Mouse (Mus musculus): Measurements from ENCODE around the gene Ttc25.

Gene Ttc25

GRCm38 (mm10) chr11:100544832-100545745 is at the start of gene Ttc25:
Gene Ttc25 (plus strand): TSS chr11:100545607.
- in situ Hi-C loops (cut with MboI, MseI), result loop anchor here (10.0 kb wide), 1 partner anchor 630 kb away; the partner anchor contains the start of genes Ccr10, Cntnap1 and Plekhh3

DNA sequence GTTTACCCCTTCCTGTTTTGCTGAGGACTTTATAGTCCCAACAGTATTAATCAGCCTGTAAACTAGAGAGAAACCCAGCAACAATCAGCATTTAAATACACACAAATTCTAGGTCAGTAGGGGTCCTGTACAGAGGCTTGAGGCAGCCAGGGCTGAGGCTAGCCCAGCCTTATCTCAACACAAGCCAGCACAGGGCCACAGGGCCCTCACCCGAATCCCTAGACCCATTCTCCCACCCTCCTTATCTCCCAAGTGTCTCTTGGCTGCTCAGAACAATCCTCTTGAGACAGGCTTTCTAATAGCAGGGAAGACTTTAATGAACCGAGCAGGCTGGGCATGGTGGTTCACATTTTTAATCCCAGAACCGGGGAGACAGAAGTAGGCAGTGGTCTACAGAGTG is 45.2 kb upstream of the Ttc25 start:
- in situ Hi-C loops (cut with MboI, MseI), result no loop called here

GRCm38 (mm10) chr11:100500651-100501050 is 44.8 kb upstream of the Ttc25 start:
- in situ Hi-C loops (cut with MboI, MseI), result no loop called here

DNA sequence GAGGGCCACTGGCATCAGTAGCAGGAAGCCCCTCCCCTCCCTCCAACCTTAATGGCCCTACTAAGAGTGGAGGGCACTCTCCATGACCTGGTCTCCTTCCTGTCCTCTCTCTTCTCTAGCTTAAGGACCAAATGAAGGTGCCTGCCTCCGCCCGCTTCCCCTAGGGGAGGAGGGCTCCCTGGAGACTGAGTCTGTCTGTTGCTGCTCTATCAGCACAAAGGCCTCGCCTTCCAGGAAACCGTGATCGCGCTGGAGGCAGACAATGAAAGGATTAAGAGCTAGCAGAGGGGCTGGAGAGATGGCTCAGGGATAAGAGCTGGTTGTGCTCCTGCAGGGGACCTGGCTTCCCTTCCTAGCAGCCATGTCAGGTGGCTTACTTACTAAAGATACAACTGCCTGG is 44.1 kb upstream of the Ttc25 start:
- in situ Hi-C loops (cut with MboI, MseI), result no loop called here

DNA sequence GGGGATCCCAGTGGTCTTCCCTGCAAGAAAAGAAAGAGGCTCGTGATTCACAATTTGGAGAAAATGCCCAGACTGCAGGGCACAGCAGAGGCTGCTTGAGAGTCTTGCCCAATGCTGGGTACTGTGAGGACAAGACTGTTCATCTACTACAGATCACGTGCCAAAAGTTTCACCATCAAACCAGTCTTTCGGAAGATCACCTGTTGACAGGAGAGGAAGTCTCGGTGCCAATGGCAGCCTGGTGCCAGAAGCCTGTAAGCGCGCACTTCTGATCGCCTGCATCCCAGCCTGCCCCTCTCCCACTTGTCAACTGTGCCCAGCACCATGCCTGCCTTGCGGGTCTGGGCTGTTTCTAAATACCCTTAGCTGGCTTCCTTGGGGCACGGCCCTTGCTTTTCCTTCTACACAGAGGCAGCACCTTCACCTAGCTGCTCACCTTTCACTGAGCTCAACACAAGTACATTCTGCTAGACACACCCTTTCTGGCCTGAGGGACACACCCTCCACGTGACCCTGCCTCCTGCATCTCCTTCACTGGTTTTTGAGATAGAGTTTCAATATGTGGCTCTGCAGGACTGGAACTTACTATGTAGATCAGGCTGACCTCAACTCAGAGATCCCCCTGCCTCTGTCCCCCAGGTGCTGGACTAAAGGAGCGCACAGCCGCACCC is 40.3 kb upstream of the Ttc25 start:
- in situ Hi-C loops (cut with MboI, MseI), result no loop called here

GRCm38 (mm10) chr11:100505997-100506396 is 39.4 kb upstream of the Ttc25 start:
- in situ Hi-C loops (cut with MboI, MseI), result no loop called here

- in situ Hi-C loops (cut with MboI, MseI), result loop anchor here (5.0 kb wide), 1 partner anchor 1503 kb away; no protein-coding TSS in a partner anchor
Observed at GRCm38 (mm10) chr11:100510556-100510955, 34.9 kb upstream of the Ttc25 start.

DNA sequence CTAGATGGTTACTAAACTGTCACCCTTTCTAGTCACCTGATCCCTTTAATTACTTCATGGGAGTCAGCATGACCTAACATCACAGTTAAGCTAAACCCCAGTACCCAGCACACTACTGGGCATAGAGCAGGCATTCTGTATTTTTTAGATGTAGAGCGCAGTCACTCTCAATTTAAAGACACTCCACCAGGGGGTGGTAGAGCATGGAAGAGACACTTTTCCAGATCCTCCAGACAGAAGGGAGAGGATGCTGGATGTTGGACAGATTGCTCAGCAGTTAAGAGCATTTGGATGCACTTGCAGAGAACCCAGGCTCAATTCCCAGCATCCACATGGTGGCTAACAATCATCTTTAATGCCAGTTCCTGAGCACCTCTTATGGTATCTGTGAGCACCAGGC is 33.0 kb upstream of the Ttc25 start:
- in situ Hi-C loops (cut with MboI, MseI), result loop anchor here (5.0 kb wide), 1 partner anchor 1505 kb away; no protein-coding TSS in a partner anchor

DNA sequence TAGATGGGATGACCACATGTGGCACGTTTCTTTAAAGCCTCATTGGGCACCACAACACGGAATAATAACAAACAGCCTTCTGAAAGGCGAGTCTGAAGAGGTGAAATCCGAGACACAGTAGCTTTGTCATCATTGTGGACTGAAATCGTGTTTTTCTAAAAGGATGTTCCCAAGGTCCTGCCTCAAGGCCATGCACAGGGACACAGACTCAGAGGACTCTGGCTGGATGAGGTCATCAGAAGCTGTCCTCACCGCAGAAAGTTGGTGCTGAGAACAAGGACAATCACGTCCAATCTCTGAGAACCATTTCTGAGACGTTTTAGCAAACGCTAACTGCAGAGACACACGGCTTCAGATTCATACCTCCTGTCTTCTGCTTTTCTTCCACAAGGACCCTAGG is 31.7 kb upstream of the Ttc25 start:
- in situ Hi-C loops (cut with MboI, MseI), result loop anchor here (5.0 kb wide), 1 partner anchor 1506 kb away; no protein-coding TSS in a partner anchor

DNA sequence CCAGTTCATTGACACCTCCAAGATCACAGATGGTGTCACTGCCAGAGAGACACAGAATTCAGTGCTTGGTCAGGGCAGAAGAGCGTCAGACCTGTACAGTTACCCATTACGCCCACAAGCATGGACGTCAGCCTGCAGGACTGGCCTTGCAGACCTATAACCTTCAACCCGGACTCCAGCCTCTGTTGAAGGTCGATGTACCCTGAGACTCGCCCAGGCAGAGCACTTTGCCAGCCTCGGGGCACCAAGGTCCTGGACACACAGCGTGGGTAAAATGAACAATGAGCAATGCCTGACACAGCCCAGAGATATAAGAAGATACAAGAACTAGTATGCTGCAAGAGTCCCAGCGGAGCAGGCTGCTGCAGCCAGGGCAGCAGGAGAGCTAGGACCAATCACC is 30.3 kb upstream of the Ttc25 start:
- in situ Hi-C loops (cut with MboI, MseI), result no loop called here

- in situ Hi-C loops (cut with MboI, MseI), result no loop called here
Observed at GRCm38 (mm10) chr11:100515789-100516188, 29.6 kb upstream of the Ttc25 start.

DNA sequence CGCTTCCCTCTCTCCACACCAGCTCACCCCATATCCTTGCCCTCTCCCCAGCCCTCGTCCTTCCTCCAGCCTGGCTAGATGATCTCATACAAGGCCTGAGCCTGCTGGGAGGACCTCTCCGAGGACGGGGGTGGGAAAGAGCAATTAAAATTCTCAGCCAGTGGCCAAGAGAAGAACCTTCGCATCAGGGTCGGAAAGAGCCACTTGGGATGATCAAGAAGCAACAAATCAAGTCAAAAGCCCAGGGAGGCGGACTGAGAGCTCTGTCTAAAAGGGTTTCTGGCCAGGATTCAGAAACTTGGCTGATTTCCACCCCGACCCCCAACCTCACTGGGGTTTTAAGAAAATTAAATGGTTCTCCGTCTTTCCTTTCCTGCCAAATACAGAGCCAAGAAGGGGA is 29.1 kb upstream of the Ttc25 start:
- in situ Hi-C loops (cut with MboI, MseI), result no loop called here

DNA sequence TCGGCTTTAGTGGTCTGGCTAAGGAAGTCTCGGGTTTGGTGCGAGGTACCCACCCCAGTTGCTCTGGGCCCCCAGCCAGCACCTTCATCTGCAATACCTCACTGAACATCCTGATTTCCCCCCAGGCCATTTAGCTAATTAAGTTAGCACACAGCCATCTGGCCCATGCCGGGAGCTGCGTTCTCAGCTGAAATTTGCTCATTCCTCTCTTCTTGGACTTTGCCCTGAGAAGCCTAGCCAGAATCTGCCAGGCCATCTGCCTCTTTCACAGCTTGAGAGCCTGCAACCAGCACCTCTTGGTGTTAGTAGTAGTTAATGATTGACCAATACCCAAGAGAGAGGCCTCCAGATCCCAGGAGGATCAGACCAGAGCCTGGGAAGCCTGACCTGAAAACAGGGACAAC is 27.2 kb upstream of the Ttc25 start:
- in situ Hi-C loops (cut with MboI, MseI), result no loop called here

GRCm38 (mm10) chr11:100519188-100519587 is 26.2 kb upstream of the Ttc25 start:
- in situ Hi-C loops (cut with MboI, MseI), result no loop called here

DNA sequence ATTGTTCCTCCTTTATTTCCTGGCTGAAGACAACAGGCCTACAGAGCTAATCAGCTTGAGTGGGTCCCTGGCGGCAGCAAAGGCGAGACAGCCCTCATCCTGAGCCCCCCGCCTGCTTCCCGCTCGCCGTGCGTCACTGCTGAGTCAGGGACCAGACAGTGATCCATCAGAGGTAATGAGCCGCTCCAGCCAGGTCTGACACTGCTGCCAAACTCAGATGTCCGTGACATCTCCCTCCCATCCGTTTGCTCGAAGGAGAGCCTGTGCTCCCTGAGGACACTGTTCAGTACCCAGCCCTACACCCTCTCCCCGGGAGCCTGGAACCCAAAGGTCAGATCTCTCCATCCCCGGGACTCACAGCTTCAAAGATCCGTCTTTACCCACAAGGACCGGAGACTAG is 24.6 kb upstream of the Ttc25 start:
- in situ Hi-C loops (cut with MboI, MseI), result no loop called here

- in situ Hi-C loops (cut with MboI, MseI), result no loop called here
Observed at GRCm38 (mm10) chr11:100524358-100524757, 21.0 kb upstream of the Ttc25 start.

DNA sequence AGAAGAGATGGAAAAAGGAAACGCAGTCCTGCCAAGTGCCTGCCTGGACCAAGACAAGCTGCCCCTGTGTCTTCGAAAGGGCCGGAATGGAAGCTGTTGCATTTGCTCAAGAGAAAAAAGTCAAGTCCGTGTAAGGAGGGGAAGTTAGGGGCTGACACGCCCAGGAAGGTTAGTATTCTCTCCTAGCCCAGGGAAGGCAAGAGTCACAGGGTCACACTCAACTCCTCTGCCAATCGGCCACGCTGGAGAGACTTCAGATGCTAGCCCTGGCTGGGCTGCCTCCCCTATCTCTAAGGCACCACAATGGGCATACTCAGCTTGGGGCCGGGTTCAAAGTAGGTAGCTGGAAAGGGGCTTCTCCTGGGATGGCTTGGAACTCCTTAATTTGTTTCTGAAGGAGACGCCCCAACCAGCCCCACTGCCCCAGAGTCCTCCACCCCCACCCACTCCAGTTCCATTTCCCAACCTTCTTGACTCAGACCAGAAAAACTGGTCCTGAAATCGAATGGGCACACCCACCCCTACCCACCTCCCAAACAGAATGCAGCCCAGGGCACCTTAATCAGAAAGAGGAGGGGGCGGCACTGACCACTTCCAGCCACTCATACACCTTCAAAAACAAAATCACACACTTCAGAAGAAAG is 20.3 kb upstream of the Ttc25 start:
- in situ Hi-C loops (cut with MboI, MseI), result no loop called here

DNA sequence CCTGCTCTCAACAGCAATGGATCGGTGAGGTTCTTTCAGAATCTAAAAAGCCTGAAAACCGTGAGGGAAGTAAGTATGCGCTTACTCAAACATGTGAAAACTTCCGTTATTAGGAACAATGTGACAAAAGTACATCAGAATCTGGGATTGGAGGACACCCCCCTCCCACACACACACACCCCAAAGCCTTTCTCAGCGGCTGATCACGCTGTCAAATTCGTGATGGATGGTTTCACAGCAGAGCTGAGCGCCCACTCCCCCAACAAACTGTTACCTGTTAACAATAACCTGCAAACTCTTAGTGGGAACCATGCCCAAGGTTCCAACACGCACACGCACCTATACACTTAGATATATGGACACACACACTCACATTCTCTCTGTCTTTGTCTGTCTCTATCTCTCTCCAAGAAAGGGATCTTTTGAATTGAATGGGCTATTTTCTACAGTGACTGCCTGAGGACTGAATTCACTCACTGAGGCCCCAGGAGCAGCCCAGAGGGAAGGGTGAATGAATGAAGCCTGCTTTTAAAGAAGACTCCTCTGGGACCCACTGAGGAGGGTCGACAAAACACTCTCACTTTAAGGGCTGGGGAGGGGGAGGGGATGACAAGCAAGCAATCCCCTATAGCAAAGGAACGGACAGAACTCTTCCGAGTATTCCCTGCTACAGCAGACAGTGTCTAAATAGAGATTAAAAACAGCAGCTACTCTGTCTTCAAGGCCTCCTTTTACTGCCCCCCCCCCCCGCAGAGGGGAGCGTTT is 19.2 kb upstream of the Ttc25 start:
- in situ Hi-C loops (cut with MboI, MseI), result no loop called here

GRCm38 (mm10) chr11:100527066-100527457 is 18.3 kb upstream of the Ttc25 start:
- in situ Hi-C loops (cut with MboI, MseI), result no loop called here

DNA sequence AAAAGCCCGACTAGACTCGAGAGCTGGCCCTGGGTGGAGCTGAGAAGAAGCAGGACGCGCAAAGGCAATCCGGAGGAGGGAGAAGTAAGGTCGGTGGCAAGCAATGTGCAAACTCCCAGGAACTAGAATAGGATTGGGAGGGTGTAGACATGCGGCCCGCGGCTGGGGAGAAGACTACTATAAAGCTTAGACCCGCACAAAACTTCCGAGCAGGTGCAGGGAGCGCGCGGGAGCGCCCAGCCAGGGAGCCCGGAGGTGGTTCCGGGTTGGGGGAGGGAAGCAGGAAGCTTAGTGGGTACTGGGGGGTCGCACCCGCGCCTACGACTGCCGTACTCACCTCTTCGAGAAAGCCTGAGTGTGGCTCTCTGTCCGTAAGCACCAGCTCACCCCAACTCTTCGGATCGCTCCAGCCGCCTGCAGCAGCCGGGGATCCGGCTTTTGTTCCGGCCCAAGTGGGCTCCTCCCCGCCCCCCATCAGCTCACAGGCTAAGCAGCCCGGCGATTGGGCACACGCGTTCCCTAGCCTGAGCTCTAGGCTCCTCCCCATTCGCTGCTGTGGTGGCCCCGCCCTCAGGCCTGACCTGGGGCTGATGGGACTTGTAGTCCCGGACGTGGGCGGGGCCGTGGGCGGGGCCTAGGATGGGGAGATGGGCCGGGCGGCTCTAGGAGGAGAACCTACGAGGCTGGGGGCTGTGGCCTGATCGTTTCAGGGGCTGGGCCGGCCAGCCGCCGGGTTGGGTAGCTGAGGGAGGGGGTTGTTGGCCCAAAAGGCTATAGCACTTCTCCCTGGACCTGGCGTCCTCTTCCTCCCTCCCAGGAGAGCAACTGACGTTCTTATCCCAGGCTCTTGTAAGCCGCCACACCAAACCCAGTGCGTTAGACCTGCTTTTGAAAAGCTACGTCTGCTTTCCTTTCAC is 17.7 kb upstream of the Ttc25 start, which contains the start of gene Acly:
Gene Acly (minus strand): TSS at position 543 of the 917 bp plus-strand sequence.
- in situ Hi-C loops (cut with MboI, MseI), result no loop called here

All from T-helper 2 cell (primary cell).